Mouse (Mus musculus) gastrocnemius, postnatal 36 days (tissue): ENCODE measurements around the gene Samhd1. TPM values are rescaled to one million over a fixed set of nuclear protein-coding genes. Genes with fewer than 3 reads are reported as not detected.
"Not testable (repeated sequence)": the region's sequence is repeated elsewhere in the genome, so short reads cannot be mapped to it uniquely, and the experiment has no call there.

ENCODE experiments used
- DNase-seq, 2 experiments: peaks; one replicate each; pipeline ENCODE4 v3.0.0; 2022
- intact Hi-C: fragments of 180-260 bp; cut with DNase I; formaldehyde crosslinking; loops from one replicate; pipeline ENCODE4 v1.15.1; 2025
- long read RNA-seq, 2 experiments: library from polyadenylated mRNA; stranded (forward); transcript quantifications; one replicate each; pipeline ENCODE4 v2.0.0; 2021
- total RNA-seq, 2 experiments: library from RNA; stranded (reverse); gene quantifications; 2 replicates each; pipeline ENCODE4 v1.2.3; 2021

The Samhd1 gene
- total RNA-seq: 10 to 100 TPM; 12.9 to 13.2 TPM
- long read RNA-seq, experiment 1, transcript Samhd1-201 (16 exons, 3,926 nt): minor isoform, 5 of 14 reads
- long read RNA-seq, experiment 1, transcript Samhd1-206 (17 exons, 2,036 nt): major isoform, 6 of 14 reads
- long read RNA-seq, experiment 1, partial matches to known transcripts: 1 of 14 reads
- long read RNA-seq, experiment 1, other reads (novel, unspliced or antisense): 2 of 14 reads
- long read RNA-seq, experiment 2, partial matches to known transcripts: 1 of 7 reads
- long read RNA-seq, experiment 2, other reads (novel, unspliced or antisense): 3 of 7 reads

- DNase-seq: peak; percentile 93 to 97
- intact Hi-C loops: no loop called here
These were observed at the start of gene Samhd1 for GRCm38 (mm10) chr2:157135014-157135413. Gene Samhd1, minus strand, starts transcription at chr2:157135265.

GRCm38 (mm10) chr2:157178167-157178566, 43.1 kb upstream of the Samhd1 start:
- no peak for DNase-seq
- intact Hi-C loops: no loop called here

GRCm38 (mm10) chr2:157176248-157176647, 41.2 kb upstream of the Samhd1 start:
- DNase-seq: no peak
- intact Hi-C loops: no loop called here

GRCm38 (mm10) chr2:157174416-157174815, 39.4 kb upstream of the Samhd1 start:
- no peak for DNase-seq
- intact Hi-C loops: no loop called here

- DNase-seq: no peak
- intact Hi-C loops: no loop called here
These were observed 38.5 kb upstream of the Samhd1 start for GRCm38 (mm10) chr2:157173555-157173954.

GRCm38 (mm10) chr2:157172984-157173383, 37.9 kb upstream of the Samhd1 start:
- DNase-seq: no peak

GRCm38 (mm10) chr2:157170626-157171025, 35.6 kb upstream of the Samhd1 start:
- no peak for DNase-seq
- intact Hi-C loops: no loop called here

More at GRCm38 (mm10) chr2:157172984-157173383, 37.9 kb upstream of the Samhd1 start:
- intact Hi-C loops: no loop called here

GRCm38 (mm10) chr2:157170166-157170565, 35.1 kb upstream of the Samhd1 start:
- DNase-seq: no peak
- intact Hi-C loops: no loop called here

GRCm38 (mm10) chr2:157166371-157167080, 31.5 kb upstream of the Samhd1 start:
- intact Hi-C loops: no loop called here
- DNase-seq: no peak

- intact Hi-C loops, DNase-seq: not testable (repeated sequence)
These were observed 30.5 kb upstream of the Samhd1 start for GRCm38 (mm10) chr2:157165312-157166224.

- intact Hi-C loops: no loop called here
- no peak for DNase-seq
These were observed 29.0 kb upstream of the Samhd1 start for GRCm38 (mm10) chr2:157164101-157164500.

GRCm38 (mm10) chr2:157156079-157156478, 21.0 kb upstream of the Samhd1 start:
- intact Hi-C loops: no loop called here
- no peak for DNase-seq

GRCm38 (mm10) chr2:157153235-157153634, 18.2 kb upstream of the Samhd1 start:
- intact Hi-C loops: no loop called here
- DNase-seq: no peak

GRCm38 (mm10) chr2:157148417-157148816, 13.4 kb upstream of the Samhd1 start:
- intact Hi-C loops: no loop called here
- DNase-seq: no peak

- intact Hi-C loops: no loop called here
These were observed 12.4 kb upstream of the Samhd1 start for GRCm38 (mm10) chr2:157147397-157148020.

GRCm38 (mm10) chr2:157145173-157145572, 10.1 kb upstream of the Samhd1 start:
- intact Hi-C loops: no loop called here

More at GRCm38 (mm10) chr2:157147397-157148020, 12.4 kb upstream of the Samhd1 start:
- DNase-seq: no peak

GRCm38 (mm10) chr2:157144132-157144531, 9.1 kb upstream of the Samhd1 start:
- intact Hi-C loops: no loop called here

More at GRCm38 (mm10) chr2:157145173-157145572, 10.1 kb upstream of the Samhd1 start:
- no peak for DNase-seq

GRCm38 (mm10) chr2:157141962-157142361, 6.9 kb upstream of the Samhd1 start:
- no peak for DNase-seq
- intact Hi-C loops: no loop called here

More at GRCm38 (mm10) chr2:157144132-157144531, 9.1 kb upstream of the Samhd1 start:
- DNase-seq: no peak

GRCm38 (mm10) chr2:157139251-157139802, 4.3 kb upstream of the Samhd1 start:
- intact Hi-C loops: no loop called here
- DNase-seq: no peak

- DNase-seq: no peak
- intact Hi-C loops: no loop called here
These were observed 3.7 kb upstream of the Samhd1 start for GRCm38 (mm10) chr2:157138808-157139207.
